In genomic region chr5:67532351-67532750, GRCm38 (mm10) we compare ENCODE assay signal across 8 mouse cellular contexts.
DNase-seq lines count a peak whose midpoint lies in the region; ATAC-seq lines count a peak whose summit lies in the region.

No protein-coding gene starts in this region.

- ATAC-seq in megakaryocyte progenitor cell, adult 5-6 weeks (replicated peaks; ENCODE audit: poor library complexity), result peak; percentile 95

- peak; percentile 63 to 88 for DNase-seq in adrenal gland, adult (ENCODE audit: inconsistent age in 2 of 2, low spot score in 1 of 2)
- peak; percentile 91 for DNase-seq in embryo, embryonic 10 days (ENCODE audit: low spot score)
- peak; percentile 84 for DNase-seq in gastrocnemius, postnatal 10 days
- peak; percentile 75 for DNase-seq in induced T-regulatory cell, adult 2 months (ENCODE audit: low read depth)
- peak; percentile 60 to 67 for DNase-seq in left cerebral cortex, adult 8-10 months (ENCODE audit: low spot score in 2 of 2)
- DNase-seq in right cerebral cortex, postnatal 10 days (ENCODE audit: low spot score in 2 of 2), result peak; percentile 84 to 91
- DNase-seq in urinary bladder, postnatal 14 days (ENCODE audit: low spot score), result peak; percentile 82

Comparison
In these comparisons a context has a peak if more than half of its experiments do, and no peak if none do; other contexts are left out.
1. Peak in every context shown above with its lines: DNase-seq and ATAC-seq.